Mouse (Mus musculus) E14TG2a.4 (cell line): ENCODE measurements at regions not wholly inside any gene's neighbourhood (a gene's known extent, or its start where the extent isn't known, plus 50 kb on each side); places are given as distances from the start of the nearest gene placed in this dataset.
"Not testable (repeated sequence)": the region's sequence is repeated elsewhere in the genome, so short reads cannot be mapped to it uniquely, and the experiment has no call there.

ENCODE experiments used
- H3K27me3 ChIP-seq: 2 replicates; pipeline ENCODE4 v1.6.1; 2014; ENCODE audit warnings: low read length, control low read depth; ENCODE audit not compliant: insufficient read depth
- H3K36me3 ChIP-seq: 2 replicates; pipeline ENCODE4 v1.6.1; 2014; ENCODE audit warnings: low read length, control low read depth; ENCODE audit not compliant: insufficient read depth
- H3K4me1 ChIP-seq: replicated peaks from 2 replicates; pipeline ENCODE4 v1.6.1; 2014; ENCODE audit warnings: low read depth, low read length, control low read depth
- H3K4me3 ChIP-seq: replicated peaks from 2 replicates; pipeline ENCODE4 v1.5.1; 2014; ENCODE audit warnings: mild to moderate bottlenecking, low read length
- H3K9me3 ChIP-seq: 2 replicates; pipeline ENCODE4 v1.6.1; 2014; ENCODE audit warnings: low read length, control low read depth
- CTCF ChIP-seq: conservative IDR thresholded peaks from 2 replicates; pipeline ENCODE4 v1.5.1; 2014; ENCODE audit warnings: low read length
- NANOG ChIP-seq: IDR thresholded peaks from 2 replicates; pipeline ENCODE4 v1.6.1; 2014; ENCODE audit warnings: borderline replicate concordance, low read length, mixed read lengths
- POU5F1 ChIP-seq: IDR thresholded peaks from 2 replicates; pipeline ENCODE4 v1.6.1; 2014; ENCODE audit warnings: low read length, borderline replicate concordance

- no peak overlapping the region for H3K4me3 ChIP-seq
- no peaks in the 10 kb centered on the region for H3K36me3 ChIP-seq
- no peaks in the 10 kb centered on the region for H3K4me1 ChIP-seq
- TF ChIP-seq POU5F1: no peak
- no peak for TF ChIP-seq NANOG
- peak; percentile 61 for TF ChIP-seq CTCF
- H3K27me3 ChIP-seq: no peaks in the 10 kb centered on the region
- no peaks in the 10 kb centered on the region for H3K9me3 ChIP-seq
Measured at GRCm38 (mm10) chr10:26139100-26140093, 60.5 kb upstream of the Tmem200a start.

DNA sequence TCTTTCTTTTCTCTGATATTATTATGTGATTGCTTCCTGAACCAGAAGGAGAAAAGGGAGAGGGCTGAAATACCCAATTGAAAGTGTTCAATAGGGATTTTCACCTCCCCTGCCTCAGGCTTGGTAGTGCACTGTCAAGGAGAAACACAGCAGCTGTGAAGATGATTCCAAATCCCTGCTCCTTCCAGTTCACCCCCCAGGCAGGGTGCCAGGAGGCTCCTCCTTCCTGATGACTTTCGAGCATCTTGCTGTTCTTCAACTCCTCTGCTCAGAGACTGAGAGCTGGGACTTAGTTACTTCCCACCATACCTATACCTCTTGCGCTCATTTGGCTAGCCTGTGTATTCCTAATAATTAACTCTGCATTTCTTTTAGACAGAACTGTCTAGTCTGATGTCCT is 73.7 kb upstream of the Tmem200a start:
- H3K27me3 ChIP-seq: no peaks in the 10 kb centered on the region
- no peak for TF ChIP-seq POU5F1
- H3K36me3 ChIP-seq: no peaks in the 10 kb centered on the region
- 0 out of 2 replicates have a peak, but pooled peaks cover 3% of the 10 kb centered on the region for H3K9me3 ChIP-seq
- H3K4me3 ChIP-seq: no peak overlapping the region
- no peaks in the 10 kb centered on the region for H3K4me1 ChIP-seq

- H3K4me1 ChIP-seq: no peaks in the 10 kb centered on the region
- H3K9me3 ChIP-seq: no peaks in the 10 kb centered on the region; the same call in 1 of the 2 replicates
- H3K36me3 ChIP-seq: no peaks in the 10 kb centered on the region
- no peaks in the 10 kb centered on the region for H3K27me3 ChIP-seq
- H3K4me3 ChIP-seq: no peak overlapping the region
- no peak for TF ChIP-seq CTCF
- no peak for TF ChIP-seq POU5F1
- no peak for TF ChIP-seq NANOG
Measured at GRCm38 (mm10) chr10:26158786-26159185, 70.7 kb upstream of the Samd3 start.

GRCm38 (mm10) chr10:26161139-26161538 is 68.4 kb upstream of the Samd3 start:
- not testable (repeated sequence) for H3K9me3 ChIP-seq, H3K4me3 ChIP-seq, H3K36me3 ChIP-seq, H3K27me3 ChIP-seq, H3K4me1 ChIP-seq

- H3K4me3 ChIP-seq: no peak overlapping the region
- no peaks in the 10 kb centered on the region; the same call in 1 of the 2 replicates for H3K9me3 ChIP-seq
- H3K4me1 ChIP-seq: no peaks in the 10 kb centered on the region
- H3K27me3 ChIP-seq: no peaks in the 10 kb centered on the region
- H3K36me3 ChIP-seq: no peaks in the 10 kb centered on the region
- TF ChIP-seq NANOG (no peak), POU5F1 (no peak), CTCF (no peak)
Measured at GRCm38 (mm10) chr10:26164531-26164930, 65.0 kb upstream of the Samd3 start.

- H3K4me3 ChIP-seq: no peak overlapping the region
- H3K27me3 ChIP-seq: no peaks in the 10 kb centered on the region
- TF ChIP-seq POU5F1 (no peak), NANOG (no peak), CTCF (no peak)
- H3K9me3 ChIP-seq: no peaks in the 10 kb centered on the region
- H3K36me3 ChIP-seq: no peaks in the 10 kb centered on the region
- no peaks in the 10 kb centered on the region for H3K4me1 ChIP-seq
Measured at GRCm38 (mm10) chr10:26177591-26177990, 51.9 kb upstream of the Samd3 start.

DNA sequence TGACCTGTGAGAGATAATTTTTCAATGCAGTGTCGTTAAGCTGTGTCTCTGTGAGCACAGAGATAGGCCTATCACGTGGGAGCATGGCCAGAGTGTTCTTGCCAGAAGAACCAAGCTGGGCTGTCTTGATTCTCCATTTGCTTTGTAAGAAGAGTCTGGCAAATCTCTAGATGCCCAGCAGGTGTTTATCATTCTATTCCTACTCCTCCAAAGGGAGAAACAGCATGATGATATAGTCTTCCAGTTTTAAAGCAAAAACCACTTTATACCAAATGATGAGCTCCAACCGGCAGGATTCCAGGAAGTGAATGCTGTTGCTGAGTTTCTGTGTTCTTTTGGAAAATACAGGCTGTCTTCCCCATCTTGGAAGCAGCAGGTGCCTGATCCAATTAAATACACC is 51.2 kb upstream of the Samd3 start:
- TF ChIP-seq NANOG (no peak), CTCF (no peak), POU5F1 (no peak)
- Histone ChIP-seq H3K9me3 (no peaks in the 10 kb centered on the region), H3K27me3 (no peaks in the 10 kb centered on the region), H3K36me3 (no peaks in the 10 kb centered on the region), H3K4me1 (no peaks in the 10 kb centered on the region), H3K4me3 (no peak overlapping the region)
